Mouse (Mus musculus): ENCODE data around the gene Sept11.

The Sept11 gene

GRCm38 (mm10) chr5:93126930-93127562 lies 33.8 kb downstream of the Sept11 start:
- no peak for DNase-seq (ENCODE audit: low spot score in 2 of 2)

- DNase-seq (ENCODE audit: low spot score in 2 of 2): no peak
Observed at GRCm38 (mm10) chr5:93127722-93128121, 34.5 kb downstream of the Sept11 start.

- no peak for DNase-seq (ENCODE audit: low spot score in 2 of 2)
Observed at GRCm38 (mm10) chr5:93128765-93129164, 35.5 kb downstream of the Sept11 start.

- DNase-seq (ENCODE audit: low spot score in 2 of 2): no peak
Observed at GRCm38 (mm10) chr5:93129953-93130352, 36.7 kb downstream of the Sept11 start.

- no peak for DNase-seq (ENCODE audit: low spot score in 2 of 2)
Observed at GRCm38 (mm10) chr5:93131401-93131800, 38.2 kb downstream of the Sept11 start.

- DNase-seq (ENCODE audit: low spot score in 2 of 2): no peak
Observed at GRCm38 (mm10) chr5:93133445-93134244, 40.4 kb downstream of the Sept11 start.

- DNase-seq (ENCODE audit: low spot score in 2 of 2): no peak
Observed at GRCm38 (mm10) chr5:93135368-93136107, 42.3 kb downstream of the Sept11 start.

- no peak for DNase-seq (ENCODE audit: low spot score in 2 of 2)
Observed at GRCm38 (mm10) chr5:93136956-93137586, 43.8 kb downstream of the Sept11 start.

- no peak for DNase-seq (ENCODE audit: low spot score in 2 of 2)
Observed at GRCm38 (mm10) chr5:93139350-93139749, 46.1 kb downstream of the Sept11 start.

GRCm38 (mm10) chr5:93140747-93141146 lies 47.5 kb downstream of the Sept11 start:
- no peak for DNase-seq (ENCODE audit: low spot score in 2 of 2)

- no peak for DNase-seq (ENCODE audit: low spot score in 2 of 2)
Observed at GRCm38 (mm10) chr5:93143360-93144091, 50.3 kb downstream of the Sept11 start.

- no peak for DNase-seq (ENCODE audit: low spot score in 2 of 2)
Observed at GRCm38 (mm10) chr5:93144874-93145273, 51.6 kb downstream of the Sept11 start.

GRCm38 (mm10) chr5:93145504-93145903 lies 52.3 kb downstream of the Sept11 start:
- no peak for DNase-seq (ENCODE audit: low spot score in 2 of 2)

- no peak for DNase-seq (ENCODE audit: low spot score in 2 of 2)
Observed at GRCm38 (mm10) chr5:93149969-93150777, 56.9 kb downstream of the Sept11 start.

- DNase-seq (ENCODE audit: low spot score in 2 of 2): no peak
Observed at GRCm38 (mm10) chr5:93151985-93152384, 58.7 kb downstream of the Sept11 start.

- DNase-seq (ENCODE audit: low spot score in 2 of 2): no peak
Observed at GRCm38 (mm10) chr5:93152451-93152850, 59.2 kb downstream of the Sept11 start.

GRCm38 (mm10) chr5:93154401-93154800 lies 61.2 kb downstream of the Sept11 start:
- no peak for DNase-seq (ENCODE audit: low spot score in 2 of 2)

GRCm38 (mm10) chr5:93163541-93163940 lies 70.3 kb downstream of the Sept11 start:
- DNase-seq (ENCODE audit: low spot score in 2 of 2): peak in 1 of 2 experiments; percentile 63

- DNase-seq (ENCODE audit: low spot score in 2 of 2): no peak
Observed at GRCm38 (mm10) chr5:93167919-93168516, 74.8 kb downstream of the Sept11 start.

- no peak for DNase-seq (ENCODE audit: low spot score in 2 of 2)
Observed at GRCm38 (mm10) chr5:93168654-93169053, 75.4 kb downstream of the Sept11 start.
